Mouse (Mus musculus) left cerebral cortex, adult 2 months (tissue): ENCODE data around the gene Trdmt1. TPM values are rescaled to one million over a fixed set of nuclear protein-coding genes. Genes with fewer than 3 reads are reported as not detected.

Experiments used
- DNase-seq, 2 experiments: peaks; one replicate each; pipeline ENCODE4 v3.0.0; 2021 to 2022; ENCODE audit warnings: low spot score in 2 of 2, mixed read lengths in 1 of 2; ENCODE audit errors: extremely low spot score in 1 of 2
- H3K27ac ChIP-seq: fragments of 200-600 bp; 2 replicates; pipeline ENCODE4 v1.8.1; 2022
- H3K4me3 ChIP-seq: fragments of 200-600 bp; 2 replicates; pipeline ENCODE4 v1.8.1; 2022
- CTCF ChIP-seq: fragments of 200-600 bp; IDR thresholded peaks from 2 replicates; pipeline ENCODE4 v1.8.1; 2022; ENCODE audit warnings: antibody characterized with exemption, mild to moderate bottlenecking, moderate library complexity
- intact Hi-C: fragments of 180-260 bp; cut with DNase I; formaldehyde crosslinking; loops from one replicate; pipeline ENCODE4 v1.15.1; 2025
- total RNA-seq, 2 experiments: library from RNA; stranded (reverse); gene quantifications; 2 replicates each; pipeline ENCODE4 v1.2.3; 2021

Gene Trdmt1
- total RNA-seq, 2 experiments from 2014 or later = 5.8 to 7.1 TPM

- no peak for TF ChIP-seq CTCF
- Histone ChIP-seq H3K4me3 (no peak overlapping the region), H3K27ac (no peak overlapping the region)
- intact Hi-C loops = no loop called here
- DNase-seq = no peak
Measured at GRCm38 (mm10) chr2:13556239-13556638, 11.8 kb upstream of the Trdmt1 start.

GRCm38 (mm10) chr2:13553966-13554365, 9.5 kb upstream of the Trdmt1 start:
- intact Hi-C loops = no loop called here
- TF ChIP-seq CTCF = no peak
- Histone ChIP-seq H3K27ac (no peak overlapping the region), H3K4me3 (no peak overlapping the region)
- no peak for DNase-seq

GRCm38 (mm10) chr2:13548749-13549148, 4.3 kb upstream of the Trdmt1 start:
- intact Hi-C loops = no loop called here

GRCm38 (mm10) chr2:13543519-13544124, 846 bp downstream of the Trdmt1 start:
- H3K27ac ChIP-seq = peak overlapping the region; percentile 98
- intact Hi-C loops = loop anchor here (1.0 kb wide), 2 partner anchors 29 to 272 kb away; partner anchors contain the start of gene Rsu1
- TF ChIP-seq CTCF = no peak
- peak overlapping the region; percentile 68 for H3K4me3 ChIP-seq
- DNase-seq = no peak

More at GRCm38 (mm10) chr2:13548749-13549148, 4.3 kb upstream of the Trdmt1 start:
- no peak for DNase-seq
- Histone ChIP-seq H3K4me3 (no peak overlapping the region), H3K27ac (no peak overlapping the region)
- no peak for TF ChIP-seq CTCF

GRCm38 (mm10) chr2:13539860-13540259, 4.6 kb downstream of the Trdmt1 start:
- no peak for DNase-seq
- no peak for TF ChIP-seq CTCF
- Histone ChIP-seq H3K4me3 (no peak overlapping the region), H3K27ac (no peak overlapping the region)
- intact Hi-C loops = no loop called here

GRCm38 (mm10) chr2:13538704-13539377, 5.6 kb downstream of the Trdmt1 start:
- intact Hi-C loops = no loop called here
- DNase-seq = no peak
- no peak overlapping the region for H3K27ac ChIP-seq
- TF ChIP-seq CTCF = no peak
- H3K4me3 ChIP-seq = no peak overlapping the region

- no peak for TF ChIP-seq CTCF
- no peak for DNase-seq
- Histone ChIP-seq H3K4me3 (no peak overlapping the region), H3K27ac (no peak overlapping the region)
- intact Hi-C loops = no loop called here
Measured at GRCm38 (mm10) chr2:13538258-13538657, 6.2 kb downstream of the Trdmt1 start.

GRCm38 (mm10) chr2:13537733-13538132, 6.7 kb downstream of the Trdmt1 start:
- no peak; the same call in none of the 2 replicates for TF ChIP-seq CTCF
- no peak overlapping the region for H3K27ac ChIP-seq
- intact Hi-C loops = no loop called here
- DNase-seq = no peak
- no peak overlapping the region for H3K4me3 ChIP-seq

- no peak; the same call in 1 of the 2 replicates for TF ChIP-seq CTCF
- no peak overlapping the region for H3K4me3 ChIP-seq
- intact Hi-C loops = no loop called here
- no peak for DNase-seq
- no peak overlapping the region for H3K27ac ChIP-seq
Measured at GRCm38 (mm10) chr2:13536747-13537146, 7.7 kb downstream of the Trdmt1 start.

- no peak for DNase-seq
- H3K4me3 ChIP-seq = no peak overlapping the region
- no peak overlapping the region for H3K27ac ChIP-seq
- intact Hi-C loops = no loop called here
- TF ChIP-seq CTCF = no peak
Measured at GRCm38 (mm10) chr2:13530639-13531038, 13.8 kb downstream of the Trdmt1 start.

GRCm38 (mm10) chr2:13529253-13529933, 15.1 kb downstream of the Trdmt1 start:
- H3K4me3 ChIP-seq = no peak overlapping the region
- no peak for TF ChIP-seq CTCF
- DNase-seq = no peak
- intact Hi-C loops = loop anchor here (10.0 kb wide), 1 partner anchor 115 kb away; no protein-coding TSS in a partner anchor
- H3K27ac ChIP-seq = no peak overlapping the region

- intact Hi-C loops = loop anchor here (10.0 kb wide), 1 partner anchor 113 kb away; no protein-coding TSS in a partner anchor
- no peak for TF ChIP-seq CTCF
- no peak overlapping the region for H3K4me3 ChIP-seq
- DNase-seq = no peak
- H3K27ac ChIP-seq = no peak overlapping the region
Measured at GRCm38 (mm10) chr2:13527531-13527930, 16.9 kb downstream of the Trdmt1 start.
